13 mouse cellular contexts compared by ENCODE assay signal in the genomic region with DNA sequence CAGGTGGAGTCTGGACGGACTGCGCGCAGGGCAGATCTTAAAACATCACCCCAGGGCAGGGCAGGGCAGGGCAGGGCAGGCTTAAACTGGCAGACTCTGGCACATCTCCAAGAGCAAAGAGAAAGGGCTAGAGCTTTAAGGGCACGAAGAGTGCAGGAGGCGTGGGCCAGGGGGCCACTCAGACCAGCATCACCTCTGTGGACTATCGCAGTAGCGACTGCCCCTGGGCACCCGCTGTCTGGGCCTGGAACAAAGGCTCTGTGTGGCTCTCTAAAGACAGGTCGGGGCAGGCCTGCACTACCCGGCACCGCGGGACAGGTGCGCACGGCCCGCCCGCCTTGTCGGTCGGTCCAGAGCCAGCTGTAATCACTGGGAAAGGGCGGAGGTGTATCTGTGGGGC.
DNase-seq lines count a peak whose midpoint lies in the region; ATAC-seq and TF ChIP-seq lines count a peak whose summit lies in the region.
"Had no signal": no experiment of that assay in that cellular context is flagged by ENCODE, and none has a peak within 500 bp of the region (broad histone marks: within the 10 kb centered on the region; RNA-seq: fewer than 3 reads in every experiment).

No protein-coding gene starts in this region.

- TF ChIP-seq EP300 in heart, adult 2 months (IDR thresholded peaks at IDR 0.05; ENCODE audit: insufficient read depth, low read depth, low read length): no peak

- no peak for ATAC-seq in heart, embryonic 12.5 days (ENCODE audit: insufficient number of reproducible peaks, low FRiP score)
- peak; percentile 60 for ATAC-seq in lung, embryonic 16.5 days (ENCODE audit: low read depth)

- TF ChIP-seq POLR2A in heart, adult 2 months (IDR thresholded peaks at IDR 0.05; ENCODE audit: insufficient read depth, low read depth, low read length): no peak

- TF ChIP-seq CTCF in heart, adult 2 months (IDR thresholded peaks at IDR 0.05): no peak

- 65% methylated on average over 19 of the region's 19 CpGs for WGBS in heart, adult 2 months
- whole genome bisulfite sequencing in heart, embryonic 12.5 days: 78% methylated on average over 19 of the region's 19 CpGs
- 65% methylated on average over 19 of the region's 19 CpGs for WGBS in lung, embryonic 16.5 days

- H3K27me3 ChIP-seq in heart, adult 2 months (ENCODE audit: control insufficient read depth, insufficient read depth, low read length): no peaks in the 10 kb centered on the region
- H3K27me3 ChIP-seq in heart, embryonic 12.5 days (replicated peaks): no peaks in the 10 kb centered on the region
- H3K27me3 ChIP-seq in lung, embryonic 16.5 days (ENCODE audit: control insufficient read depth, insufficient read depth, low read depth, low read length): no peaks in the 10 kb centered on the region
- H3K27me3 ChIP-seq: embryonic facial prominence, embryonic 12.5 days; liver, embryonic 15.5 days; neural tube, embryonic 13.5 days had no signal

- peaks cover 4% of the 10 kb centered on the region for H3K4me1 ChIP-seq in heart, adult 2 months (ENCODE audit: control insufficient read depth, insufficient read depth, low read length)
- peaks cover 31% of the 10 kb centered on the region for H3K4me1 ChIP-seq in heart, embryonic 12.5 days (replicated peaks)
- H3K4me1 ChIP-seq in lung, embryonic 16.5 days (replicated peaks; ENCODE audit: control insufficient read depth, insufficient read depth, low read length): peaks cover 3% of the 10 kb centered on the region; the same call in 1 of the 2 replicates

- peak; percentile 34 to 45 for DNase-seq in heart, adult 2 months
- DNase-seq in thymus, postnatal 4 days: peak; percentile 22
- DNase-seq in thymus, postnatal 10 days (ENCODE audit: low spot score in 2 of 2): no peak
- peak; percentile 64 to 65 for DNase-seq in urinary bladder, postnatal 36 days (ENCODE audit: low spot score in 2 of 2)
- no peak for DNase-seq in left cerebral cortex, adult 8-10 months (ENCODE audit: low spot score in 2 of 2)
- DNase-seq in kidney, adult 18-20 months: no peak
- DNase-seq: gastrocnemius, adult 2 months; kidney, postnatal 14 days had no signal

- H3K79me2 ChIP-seq in heart, adult 2 months (replicated peaks; ENCODE audit: control insufficient read depth, insufficient read depth, low read length): no peaks in the 10 kb centered on the region

- no peaks in the 10 kb centered on the region for H3K36me3 ChIP-seq in heart, adult 2 months (ENCODE audit: control insufficient read depth, insufficient read depth, low read length)
- no peaks in the 10 kb centered on the region for H3K36me3 ChIP-seq in heart, embryonic 12.5 days
- no peaks in the 10 kb centered on the region for H3K36me3 ChIP-seq in lung, embryonic 16.5 days (ENCODE audit: control insufficient read depth, insufficient read depth, low read length)
- H3K36me3 ChIP-seq: embryonic facial prominence, embryonic 12.5 days; liver, embryonic 15.5 days; neural tube, embryonic 13.5 days had no signal

- H3K9ac ChIP-seq in heart, adult 2 months (ENCODE audit: low read depth, low read length): no peak overlapping the region
- H3K9ac ChIP-seq in heart, embryonic 12.5 days: no peak overlapping the region
- H3K9ac ChIP-seq in lung, embryonic 16.5 days (ENCODE audit: low read length): no peak overlapping the region
- H3K9ac ChIP-seq: embryonic facial prominence, embryonic 12.5 days; liver, embryonic 15.5 days; neural tube, embryonic 13.5 days had no signal

- intact Hi-C loops in heart, adult 2 months (cut with DNase I): no loop called here

- no peak overlapping the region for H3K4me3 ChIP-seq in heart, adult 2 months
- H3K4me3 ChIP-seq in heart, embryonic 12.5 days: no peak overlapping the region
- H3K4me3 ChIP-seq in lung, embryonic 16.5 days (ENCODE audit: low read length): no peak overlapping the region
- H3K4me3 ChIP-seq: embryonic facial prominence, embryonic 12.5 days; gastrocnemius, adult 2 months; liver, embryonic 15.5 days; neural tube, embryonic 13.5 days had no signal

- no peak overlapping the region for H3K27ac ChIP-seq in heart, adult 2 months
- no peak overlapping the region for H3K27ac ChIP-seq in heart, embryonic 12.5 days (ENCODE audit: poor library complexity, severe bottlenecking)
- no peak overlapping the region for H3K27ac ChIP-seq in lung, embryonic 16.5 days (ENCODE audit: low read length)
- H3K27ac ChIP-seq: embryonic facial prominence, embryonic 12.5 days; gastrocnemius, adult 2 months; liver, embryonic 15.5 days; neural tube, embryonic 13.5 days had no signal

- H3K9me3 ChIP-seq in heart, embryonic 12.5 days (replicated peaks): no peaks in the 10 kb centered on the region
- no peaks in the 10 kb centered on the region for H3K9me3 ChIP-seq in lung, embryonic 16.5 days (ENCODE audit: control insufficient read depth, low read length)
- H3K9me3 ChIP-seq: embryonic facial prominence, embryonic 12.5 days; liver, embryonic 15.5 days; neural tube, embryonic 13.5 days had no signal

- H3K4me2 ChIP-seq in heart, embryonic 12.5 days: no peak overlapping the region
- H3K4me2 ChIP-seq in lung, embryonic 16.5 days (ENCODE audit: low read depth, low read length): no peak overlapping the region
- H3K4me2 ChIP-seq: embryonic facial prominence, embryonic 12.5 days; liver, embryonic 15.5 days; neural tube, embryonic 13.5 days had no signal

Comparison
In these comparisons a context has a peak if more than half of its experiments do, and no peak if none do; other contexts are left out.
1. DNase-seq: peak in heart, adult 2 months (2 of 2), thymus, postnatal 4 days (single experiment) and urinary bladder, postnatal 36 days (2 of 2); none in thymus, postnatal 10 days (0 of 2), left cerebral cortex, adult 8-10 months (0 of 2) and kidney, adult 18-20 months (single experiment).